Mouse (Mus musculus) neural tube, embryonic 15.5 days (tissue): ENCODE measurements around the gene Wdr35. TPM values are rescaled to one million over a fixed set of nuclear protein-coding genes. Genes with fewer than 3 reads are reported as not detected.
A peak's percentile ranks its signal among the peaks of the same experiment; 100 is the strongest.
"Not testable (repeated sequence)": the region's sequence is repeated elsewhere in the genome, so short reads cannot be mapped to it uniquely, and the experiment has no call there.

Experiments used
- ATAC-seq: fragments of 200-750 bp; cut with Nextera tagmentation; 2 replicates; pipeline ENCODE4 v1.8.0; 2017; ENCODE audit warnings: mild to moderate bottlenecking, moderate TSS enrichment, moderate library complexity; ENCODE audit not compliant: low FRiP score
- H3K27ac ChIP-seq: fragments of 300-500 bp; sonication (generic); replicated peaks from 2 replicates; pipeline ENCODE4 v1.5.1; 2015; ENCODE audit warnings: mild to moderate bottlenecking, inconsistent platforms
- H3K27me3 ChIP-seq: fragments of 300-500 bp; sonication (generic); replicated peaks from 2 replicates; pipeline ENCODE4 v1.6.1; 2015; ENCODE audit warnings: inconsistent platforms
- H3K36me3 ChIP-seq: fragments of 300-500 bp; sonication (generic); 2 replicates; pipeline ENCODE4 v1.6.1; 2015; ENCODE audit warnings: inconsistent platforms
- H3K4me1 ChIP-seq: fragments of 300-500 bp; sonication (generic); 2 replicates; pipeline ENCODE4 v1.6.1; 2015; ENCODE audit warnings: inconsistent platforms
- H3K4me2 ChIP-seq: fragments of 300-500 bp; sonication (generic); 2 replicates; pipeline ENCODE4 v1.6.1; 2015; ENCODE audit warnings: inconsistent platforms, mild to moderate bottlenecking, moderate library complexity
- H3K4me3 ChIP-seq: fragments of 300-500 bp; sonication (generic); replicated peaks from 2 replicates; pipeline ENCODE4 v1.5.1; 2015; ENCODE audit warnings: mild to moderate bottlenecking, inconsistent platforms
- H3K9ac ChIP-seq: fragments of 300-500 bp; sonication (generic); replicated peaks from 2 replicates; pipeline ENCODE4 v1.6.1; 2015; ENCODE audit warnings: mild to moderate bottlenecking, inconsistent platforms
- H3K9me3 ChIP-seq: fragments of 300-500 bp; sonication (generic); replicated peaks from 2 replicates; pipeline ENCODE4 v1.6.1; 2016; ENCODE audit warnings: inconsistent platforms
- WGBS: fragments of 180-500 bp; shearing (Covaris S2); methylation state at CpG from one replicate; pipeline ENCODE4 v1.1.7; 2015; ENCODE audit warnings: mixed read lengths; 5-methylcytosine and 5-hydroxymethylcytosine counted together
- polyA plus RNA-seq: library from polyadenylated mRNA; unstranded; fragments of >200 nt; fragmentation: Nextera tagmentation; extraction: Ambion mirVana; gene quantifications from 2 replicates; pipeline ENCODE4 v1.2.1, GENCODE M21; 2015

Gene Wdr35
- polyA plus RNA-seq = 19.5 and 20.6 TPM in 2 replicates

DNA sequence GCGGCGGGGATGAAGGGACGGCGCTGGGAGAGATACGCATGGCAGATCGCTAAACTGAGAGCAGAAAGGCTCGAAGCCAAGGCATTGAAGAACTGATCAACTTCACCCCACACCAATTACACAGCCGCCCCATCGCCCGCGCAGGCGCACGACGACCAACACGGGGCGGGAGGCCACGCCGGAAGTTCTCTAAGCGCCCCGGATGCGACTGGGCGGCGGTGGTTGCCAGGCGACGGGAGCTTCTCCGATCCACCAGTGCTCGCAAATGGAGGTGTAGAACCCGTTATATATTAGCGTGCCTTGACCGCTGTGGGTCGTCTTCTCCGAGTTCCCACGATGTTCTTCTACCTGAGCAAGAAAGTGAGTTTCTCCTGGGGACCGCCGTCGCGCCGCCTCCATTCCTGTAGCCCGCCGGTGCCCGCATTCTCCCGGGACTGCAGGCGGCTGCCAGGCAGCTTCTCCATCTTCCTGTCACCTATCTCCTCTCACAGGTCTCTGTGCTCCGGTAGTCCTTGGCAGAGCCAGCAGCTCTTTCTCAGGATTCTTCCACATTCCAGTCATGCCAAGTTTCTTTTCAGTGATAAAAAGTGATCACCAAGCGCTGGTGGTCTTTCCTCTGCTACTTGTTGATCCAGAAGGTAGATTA, at the start of gene Wdr35:
TSS of gene Wdr35 (plus strand) at position 73 of the 646 bp plus-strand sequence.
- H3K27ac ChIP-seq = peak within 1 kb of the TSS; percentile 86
- H3K36me3 ChIP-seq = peaks cover 5% of the 10 kb centered on the region; the same call in 1 of the 2 replicates
- peaks cover 25% of the 10 kb centered on the region for H3K4me1 ChIP-seq
- no peaks in the 10 kb centered on the region for H3K9me3 ChIP-seq
- H3K4me3 ChIP-seq = peak within 1 kb of the TSS; percentile 71
- H3K4me2 ChIP-seq = peak within 1 kb of the TSS; percentile 80
- H3K9ac ChIP-seq = peak within 1 kb of the TSS; percentile 58
- under 1% methylated on average over 45 of the region's 45 CpGs for WGBS
- no peaks in the 10 kb centered on the region for H3K27me3 ChIP-seq
- peak; percentile 98 for ATAC-seq

DNA sequence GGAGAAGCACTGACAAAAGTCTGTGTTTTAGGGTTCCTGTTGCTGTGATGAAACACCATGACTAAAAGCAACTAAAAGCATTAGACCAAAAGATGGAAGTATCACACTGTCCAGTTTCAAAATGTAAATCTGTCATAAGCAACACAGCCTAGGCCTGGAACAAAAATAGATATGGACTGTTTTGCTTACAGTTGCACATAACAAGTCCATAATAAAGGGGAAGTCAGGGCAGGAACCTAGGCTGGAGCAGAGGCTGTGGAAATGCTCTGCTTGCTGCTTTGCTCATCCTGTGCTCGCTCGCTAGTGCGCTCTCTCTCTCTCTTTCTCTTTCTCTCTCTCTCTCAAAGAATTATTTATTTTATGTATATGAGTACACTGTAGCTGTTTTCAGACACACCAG, 46.0 kb upstream of the Wdr35 start:
- WGBS = 93% methylated on average over 3 of the region's 3 CpGs
- 0 out of 2 replicates have a peak, but pooled peaks cover 3% of the 10 kb centered on the region for H3K36me3 ChIP-seq
- no peak overlapping the region for H3K4me2 ChIP-seq
- H3K9ac ChIP-seq = no peak overlapping the region
- H3K27ac ChIP-seq = no peak overlapping the region
- ATAC-seq = no peak
- H3K4me3 ChIP-seq = no peak overlapping the region
- no peaks in the 10 kb centered on the region for H3K27me3 ChIP-seq
- no peaks in the 10 kb centered on the region for H3K9me3 ChIP-seq
- H3K4me1 ChIP-seq = peaks cover 48% of the 10 kb centered on the region

- Histone ChIP-seq H3K4me3 (no peak overlapping the region), H3K9ac (no peak overlapping the region), H3K36me3 (peaks cover 8% of the 10 kb centered on the region), H3K27me3 (no peaks in the 10 kb centered on the region), H3K4me1 (peaks cover 38% of the 10 kb centered on the region), H3K4me2 (no peak overlapping the region), H3K9me3 (no peaks in the 10 kb centered on the region), H3K27ac (no peak overlapping the region)
- 83% methylated on average over 4 of the region's 4 CpGs for WGBS
- no peak for ATAC-seq
Observed at GRCm38 (mm10) chr12:8928766-8929165, 44.9 kb upstream of the Wdr35 start.

DNA sequence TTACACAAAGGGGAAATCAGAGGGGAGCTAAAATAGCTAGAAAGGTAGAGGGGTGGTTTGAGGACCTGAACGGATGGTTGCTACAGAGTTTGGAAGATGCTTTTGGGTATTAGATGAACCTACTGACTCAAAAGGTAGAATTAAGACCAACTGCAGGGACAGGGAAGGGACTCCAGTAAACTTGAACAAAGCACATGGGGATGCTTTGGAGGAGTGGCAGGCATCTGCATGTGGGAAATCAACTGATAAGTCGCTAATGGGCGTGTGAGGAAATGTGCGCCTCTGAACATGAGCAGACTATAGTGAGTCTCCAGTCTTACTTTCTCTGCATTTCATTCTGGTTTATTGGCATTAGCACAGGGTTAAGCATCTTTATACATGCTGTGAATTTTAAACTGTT, 42.6 kb upstream of the Wdr35 start:
- WGBS = 91% methylated on average over 4 of the region's 4 CpGs
- no peak overlapping the region for H3K27ac ChIP-seq
- no peak overlapping the region for H3K4me2 ChIP-seq
- H3K9ac ChIP-seq = no peak overlapping the region
- no peak for ATAC-seq
- H3K36me3 ChIP-seq = peaks cover 20% of the 10 kb centered on the region
- H3K9me3 ChIP-seq = no peaks in the 10 kb centered on the region
- peaks cover 26% of the 10 kb centered on the region for H3K4me1 ChIP-seq
- no peaks in the 10 kb centered on the region for H3K27me3 ChIP-seq
- H3K4me3 ChIP-seq = no peak overlapping the region

DNA sequence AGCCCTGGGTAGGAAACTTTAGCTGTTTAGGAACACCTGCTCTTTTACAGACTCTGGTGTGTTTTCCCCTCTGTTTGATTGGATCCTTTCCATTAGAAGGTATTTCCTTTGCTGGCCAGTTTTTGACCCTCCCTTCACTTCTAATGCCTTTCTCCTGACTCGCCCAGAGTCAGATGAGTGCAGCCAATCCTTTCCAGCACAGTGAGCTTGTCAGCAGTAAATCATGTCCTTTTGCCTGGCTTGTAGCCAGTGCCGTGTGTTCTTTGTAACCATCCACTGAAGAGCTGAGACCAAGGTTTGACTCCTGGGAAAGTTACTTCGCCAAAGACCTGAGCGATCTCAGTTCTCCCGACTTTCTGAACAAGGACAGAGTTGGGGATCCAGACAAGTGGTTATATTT, 38.3 kb upstream of the Wdr35 start:
- no peak overlapping the region for H3K4me2 ChIP-seq
- ATAC-seq = no peak
- 0 out of 2 replicates have a peak, but pooled peaks cover 3% of the 10 kb centered on the region for H3K4me1 ChIP-seq
- peaks cover 53% of the 10 kb centered on the region for H3K36me3 ChIP-seq
- H3K4me3 ChIP-seq = no peak overlapping the region
- H3K9me3 ChIP-seq = no peaks in the 10 kb centered on the region
- H3K27me3 ChIP-seq = no peaks in the 10 kb centered on the region
- no peak overlapping the region for H3K27ac ChIP-seq
- H3K9ac ChIP-seq = no peak overlapping the region
- 46% methylated on average over 5 of the region's 5 CpGs for WGBS

DNA sequence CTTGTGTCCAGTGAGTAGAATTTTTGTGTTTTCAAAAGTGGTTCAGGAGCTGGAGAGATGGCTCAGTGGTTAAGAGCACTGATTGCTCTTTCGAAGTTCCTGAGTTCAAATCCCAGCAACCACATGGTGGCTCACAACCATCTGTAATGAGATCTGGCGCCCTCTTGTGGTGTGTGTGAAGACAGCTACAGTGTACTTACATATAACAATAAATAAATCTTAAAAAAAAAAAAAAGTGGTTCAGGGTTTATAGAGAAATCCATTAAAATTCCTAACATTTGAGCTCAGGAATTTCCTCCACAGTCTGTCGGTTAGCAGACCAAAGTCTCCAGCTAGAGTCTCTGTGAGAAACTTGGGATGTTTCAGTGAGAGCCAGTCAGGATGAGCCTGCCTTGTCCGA, 37.5 kb upstream of the Wdr35 start:
- 72% methylated on average over 4 of the region's 4 CpGs for WGBS
- H3K27me3 ChIP-seq, H3K9me3 ChIP-seq, H3K4me2 ChIP-seq, ATAC-seq, H3K4me3 ChIP-seq, H3K4me1 ChIP-seq, H3K27ac ChIP-seq, H3K9ac ChIP-seq: not testable (repeated sequence)
- H3K36me3 ChIP-seq = peaks cover 53% of the 10 kb centered on the region

- Histone ChIP-seq H3K27me3 (no peaks in the 10 kb centered on the region), H3K36me3 (peaks cover 46% of the 10 kb centered on the region), H3K27ac (no peak overlapping the region), H3K4me1 (no peaks in the 10 kb centered on the region), H3K4me2 (no peak overlapping the region), H3K9me3 (no peaks in the 10 kb centered on the region), H3K9ac (no peak overlapping the region), H3K4me3 (no peak overlapping the region)
- 91% methylated on average over 4 of the region's 4 CpGs for WGBS
- ATAC-seq = no peak
Observed at GRCm38 (mm10) chr12:8939490-8939889, 34.2 kb upstream of the Wdr35 start.

- Histone ChIP-seq H3K4me3 (no peak overlapping the region), H3K4me1 (no peaks in the 10 kb centered on the region), H3K27me3 (no peaks in the 10 kb centered on the region), H3K36me3 (peaks cover 41% of the 10 kb centered on the region), H3K4me2 (no peak overlapping the region), H3K27ac (no peak overlapping the region), H3K9ac (no peak overlapping the region), H3K9me3 (no peaks in the 10 kb centered on the region)
- WGBS = 65% methylated on average over 12 of the region's 12 CpGs
- ATAC-seq = no peak
Observed at GRCm38 (mm10) chr12:8940011-8941005, 33.4 kb upstream of the Wdr35 start.

DNA sequence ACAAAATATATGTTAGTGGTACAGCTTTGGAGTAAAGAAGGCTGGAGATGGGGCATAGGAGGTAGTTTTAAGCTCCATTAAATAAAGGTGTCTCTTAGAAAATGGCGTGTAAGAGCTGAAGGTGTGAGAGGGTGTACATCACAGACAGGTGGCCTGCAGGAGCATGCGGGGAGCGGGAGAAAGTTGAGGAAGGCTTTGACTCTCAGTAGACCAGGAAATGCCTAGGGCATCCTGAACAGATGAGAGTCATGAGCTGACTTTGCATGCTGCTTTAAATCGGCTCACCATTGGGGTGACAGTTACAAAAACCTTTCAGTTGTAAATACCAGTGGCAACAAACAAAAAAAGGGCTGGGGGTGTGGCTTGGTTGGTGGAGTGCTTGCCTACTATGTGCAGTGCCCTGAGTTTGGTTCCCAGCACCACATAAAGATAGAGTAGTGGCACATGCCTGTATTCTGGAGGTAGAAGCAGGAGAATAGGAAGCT, 32.5 kb upstream of the Wdr35 start:
- Histone ChIP-seq H3K27me3 (no peaks in the 10 kb centered on the region), H3K9ac (no peak overlapping the region), H3K4me1 (no peaks in the 10 kb centered on the region), H3K36me3 (peaks cover 33% of the 10 kb centered on the region), H3K27ac (no peak overlapping the region), H3K9me3 (no peaks in the 10 kb centered on the region), H3K4me2 (no peak overlapping the region), H3K4me3 (no peak overlapping the region)
- WGBS = 71% methylated on average over 4 of the region's 4 CpGs
- no peak for ATAC-seq

GRCm38 (mm10) chr12:8941699-8942392, 31.8 kb upstream of the Wdr35 start:
- Histone ChIP-seq H3K27ac (no peak overlapping the region), H3K9me3 (no peaks in the 10 kb centered on the region), H3K4me1 (no peaks in the 10 kb centered on the region), H3K36me3 (peaks cover 26% of the 10 kb centered on the region), H3K27me3 (no peaks in the 10 kb centered on the region), H3K9ac (no peak overlapping the region), H3K4me3 (no peak overlapping the region), H3K4me2 (no peak overlapping the region)
- WGBS = 74% methylated on average over 4 of the region's 4 CpGs
- ATAC-seq = no peak

DNA sequence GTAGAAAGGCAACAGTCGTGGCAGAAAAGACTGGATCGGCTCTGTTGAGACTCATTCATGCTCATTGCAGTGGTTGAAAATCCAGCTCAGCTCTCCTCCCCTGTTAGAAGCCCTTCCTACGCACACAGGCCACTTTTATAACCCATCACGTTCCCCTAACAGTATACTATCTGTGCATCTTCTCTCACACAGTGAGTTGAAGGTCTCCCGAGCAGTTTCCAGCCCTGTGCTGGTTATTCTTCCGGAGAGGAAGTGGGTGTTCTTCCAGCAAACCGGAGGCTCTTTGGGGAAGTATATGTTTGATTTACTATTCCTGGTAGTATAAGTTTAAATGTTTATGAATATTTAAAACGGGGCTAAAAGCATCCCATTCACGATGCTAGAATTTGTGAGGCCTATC, 26.5 kb upstream of the Wdr35 start:
- Histone ChIP-seq H3K27ac (no peak overlapping the region), H3K36me3 (no peaks in the 10 kb centered on the region), H3K4me1 (peaks cover 10% of the 10 kb centered on the region), H3K27me3 (no peaks in the 10 kb centered on the region; the same call in 1 of the 2 replicates), H3K9ac (0 out of 2 replicates have a peak overlapping the region, but pooled peaks have one; percentile 17), H3K9me3 (no peaks in the 10 kb centered on the region), H3K4me3 (peak overlapping the region; percentile 47; the same call in 1 of the 2 replicates), H3K4me2 (peak overlapping the region; percentile 98)
- ATAC-seq = no peak
- 51% methylated on average over 9 of the region's 9 CpGs for WGBS
